Mouse (Mus musculus) stomach, postnatal 0 days (tissue): Measurements from ENCODE around the gene Ascc1.

Experiments
- CTCF ChIP-seq: IDR thresholded peaks from 2 replicates; pipeline ENCODE4 v1.5.1; 2016; ENCODE audit warnings: antibody characterized with exemption, low read depth, mild to moderate bottlenecking, moderate library complexity
- EP300 ChIP-seq: optimal IDR thresholded peaks from 2 replicates; pipeline ENCODE3; 2016; ENCODE audit warnings: antibody characterized with exemption

- TF ChIP-seq EP300, result no peak
- no peak for TF ChIP-seq CTCF
Measured at GRCm38 (mm10) chr10:60108321-60109111, 105.9 kb downstream of the Ascc1 start.
